In the genomic region with DNA sequence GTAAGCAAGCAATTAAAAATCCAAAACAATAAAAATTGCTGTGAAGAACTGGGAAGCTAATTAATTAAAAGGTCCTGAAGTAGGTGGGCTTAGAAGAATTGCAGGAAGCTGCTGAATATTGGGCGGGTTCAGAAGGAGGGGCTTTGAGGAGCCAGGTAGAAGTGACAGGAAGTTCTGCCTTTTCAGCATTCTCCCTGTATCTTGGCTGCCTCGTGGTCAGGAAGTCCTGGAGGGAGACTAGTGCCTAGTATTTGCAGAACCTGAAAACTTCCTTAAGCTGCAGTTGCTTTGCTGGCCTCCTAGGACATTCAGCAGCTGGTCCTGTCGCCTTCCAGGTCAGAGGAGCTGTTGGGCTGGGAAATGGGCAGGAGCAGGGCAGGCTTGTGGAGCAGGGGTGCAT, we compare ENCODE assay signal across 21 mouse cellular contexts. TPM values are rescaled to one million over a fixed set of nuclear protein-coding genes. Genes with fewer than 3 reads are reported as not detected.
DNase-seq lines count a peak whose midpoint lies in the region; ATAC-seq and TF ChIP-seq lines count a peak whose summit lies in the region.
"Not testable (repeated sequence)": the region's sequence is repeated elsewhere in the genome, so short reads cannot be mapped to it uniquely, and the experiment has no call there.
"Had no signal": no experiment of that assay in that cellular context is flagged by ENCODE, and none has a peak within 500 bp of the region (broad histone marks: within the 10 kb centered on the region; RNA-seq: fewer than 3 reads in every experiment).

No protein-coding gene starts in this region.

- not testable (repeated sequence) for ATAC-seq in neural tube, embryonic 11.5 days (ENCODE audit: insufficient read depth, low FRiP score, low TSS enrichment)

- H3K27ac ChIP-seq in ES-Bruce4 (ENCODE audit: insufficient read depth, low read length) = peak overlapping the region; percentile 39; the same call in 1 of the 2 replicates
- H3K27ac ChIP-seq in ES-E14 (ENCODE audit: insufficient read depth, low read depth, low read length, poor library complexity, severe bottlenecking); neural tube, embryonic 11.5 days (ENCODE audit: low read depth, low read length): not testable (repeated sequence)

- DNase-seq in 3T3-L1 (ENCODE audit: low read depth, low spot score) (peak; percentile 3), ES-E14 (ENCODE audit: low read depth, low spot score) (peak; percentile 36), R1 (ENCODE audit: low read depth, low spot score) (peak; percentile 88)
- DNase-seq in heart, adult 11 months = peak; percentile 81
- peak; percentile 2 for DNase-seq in neural tube, embryonic 11.5 days (ENCODE audit: low spot score)
- DNase-seq in testis, postnatal 14 days (ENCODE audit: low spot score) = peak; percentile 4

- TF ChIP-seq POLR2A in ES-Bruce4 (IDR thresholded peaks at IDR 0.05; ENCODE audit: insufficient read depth, low read length) = not testable (repeated sequence)

- TF ChIP-seq CTCF in ES-Bruce4 (IDR thresholded peaks at IDR 0.05; ENCODE audit: low read depth, low read length) = not testable (repeated sequence)

- WGBS in neural tube, embryonic 11.5 days = 60% methylated on average over 3 of the region's 3 CpGs

- H3K4me3 ChIP-seq in ES-Bruce4 (ENCODE audit: low read depth, low read length) (peak overlapping the region; percentile 82), ES-E14 (ENCODE audit: insufficient read depth in 1 of 2, low read depth in 1 of 2, low read length in 2 of 2, poor library complexity in 1 of 2, severe bottlenecking in 1 of 2) (peak overlapping the region; percentile 28 to 30; a peak in 2 of 4 replicates)
- not testable (repeated sequence) for H3K4me3 ChIP-seq in neural tube, embryonic 11.5 days (ENCODE audit: low read depth, low read length)

- H3K27me3 ChIP-seq in ES-Bruce4 (ENCODE audit: control insufficient read depth, insufficient read depth, low read length, poor library complexity, severe bottlenecking); neural tube, embryonic 11.5 days (ENCODE audit: control insufficient read depth, insufficient read depth, low read length): not testable (repeated sequence)

- H3K36me3 ChIP-seq in ES-Bruce4 (ENCODE audit: control insufficient read depth, insufficient read depth, low read length, poor library complexity, severe bottlenecking); ES-E14 (ENCODE audit: control insufficient read depth, insufficient read depth, low read length, poor library complexity, severe bottlenecking); neural tube, embryonic 11.5 days (ENCODE audit: control insufficient read depth, insufficient read depth, low read length): not testable (repeated sequence)

- H3K4me1 ChIP-seq in ES-Bruce4 (ENCODE audit: control insufficient read depth, insufficient read depth, low read length); ES-E14 (ENCODE audit: control insufficient read depth in 2 of 2, insufficient read depth in 2 of 2, low read length in 2 of 2, poor library complexity in 1 of 2); neural tube, embryonic 11.5 days (ENCODE audit: control insufficient read depth, insufficient read depth, low read length): not testable (repeated sequence)

- H3K9ac ChIP-seq in ES-Bruce4 (ENCODE audit: low read depth, poor library complexity, severe bottlenecking) = 0 out of 2 replicates have a peak overlapping the region, but pooled peaks have one; percentile 21
- not testable (repeated sequence) for H3K9ac ChIP-seq in ES-E14 (ENCODE audit: insufficient read depth, low read depth, low read length, poor library complexity, severe bottlenecking); neural tube, embryonic 11.5 days (ENCODE audit: low read length)

- in situ Hi-C loops in ES-E14 (cut with MboI; ENCODE audit: low sequenced_read_pairs in 2 of 2, unreplicated experiment in 2 of 2) = not testable (repeated sequence)

- H3K4me2 ChIP-seq in neural tube, embryonic 11.5 days (ENCODE audit: low read depth) = not testable (repeated sequence)

- not testable (repeated sequence) for TF ChIP-seq EP300 in ES-Bruce4 (IDR thresholded peaks at IDR 0.05; ENCODE audit: insufficient read depth, low read depth, low read length)

- not testable (repeated sequence) for H3K9me3 ChIP-seq in ES-Bruce4 (replicated peaks; ENCODE audit: control insufficient read depth, insufficient read depth, low read length, poor library complexity, severe bottlenecking); ES-E14 (ENCODE audit: control insufficient read depth, insufficient read depth, low read depth, low read length); neural tube, embryonic 11.5 days (ENCODE audit: control insufficient read depth, low read length)

RNA-seq across cellular contexts. Expression of a gene that starts 4.3 kb away (rescaled TPM):
- 13.2 and 17.4 TPM in 2 replicates for polyA plus RNA-seq in ES-Bruce4 (2011; ENCODE audit: insufficient read depth, insufficient read length, low read depth, missing spikeins)
- 61.8 and 64.7 TPM in 2 replicates for total RNA-seq in ES-E14 (2012; rRNA removed)
- polyA plus RNA-seq in neural tube, embryonic 11.5 days (2014; fragmentation: Nextera tagmentation; extraction: Ambion mirVana) = not detected in 2 replicates
- total RNA-seq: adrenal gland, adult 18-20 months; adrenal gland, postnatal 14 days; forebrain, postnatal 0 days had no signal
- polyA plus RNA-seq: C2C12; cerebellum, adult 2 months; embryonic facial prominence, embryonic 14.5 days; forebrain, embryonic 11.5 days; forebrain, embryonic 13.5 days; forebrain, embryonic 15.5 days; forebrain, postnatal 0 days had no signal

RNA-seq across cellular contexts. Expression of a gene that starts 55.2 kb away (rescaled TPM):
- polyA plus RNA-seq in ES-Bruce4 (2011; ENCODE audit: insufficient read depth, insufficient read length, low read depth, missing spikeins) = 23.9 and 28.7 TPM in 2 replicates
- total RNA-seq in ES-E14 (2012; rRNA removed) = 152 and 182 TPM in 2 replicates
- polyA plus RNA-seq in neural tube, embryonic 11.5 days (2014; fragmentation: Nextera tagmentation; extraction: Ambion mirVana) = not detected in 2 replicates
- total RNA-seq: adrenal gland, adult 8-10 months; forebrain, postnatal 0 days; MEL had no signal
- polyA plus RNA-seq: cerebellum, adult 2 months; cortical plate, adult 2 months; embryonic facial prominence, embryonic 10.5 days; embryonic facial prominence, embryonic 12.5 days; embryonic facial prominence, embryonic 14.5 days; forebrain, embryonic 11.5 days; forebrain, embryonic 13.5 days; forebrain, embryonic 15.5 days; forebrain, postnatal 0 days had no signal

Comparison
In these comparisons a context has a peak if more than half of its experiments do, and no peak if none do; other contexts are left out.
1. DNase-seq: peak in every context shown above with its lines; median percentile 88 in R1; 81 in heart, adult 11 months; 36 in ES-E14; 4 in testis, postnatal 14 days; 3 in 3T3-L1; 2 in neural tube, embryonic 11.5 days.
2. RNA of a gene that starts 4.3 kb away (polyA plus RNA-seq): 13.2 to 17.4 TPM in ES-Bruce4; not detected in neural tube, embryonic 11.5 days; every median in the first group is over 10 times any median in the second.
3. RNA of a gene that starts 55.2 kb away (polyA plus RNA-seq): 23.9 to 28.7 TPM in ES-Bruce4; not detected in neural tube, embryonic 11.5 days; every median in the first group is over 10 times any median in the second.